Mouse (Mus musculus) testis, adult 2 months (tissue): ENCODE results near the gene 1700023F06Rik.

ENCODE experiments used
- CTCF ChIP-seq: fragments of 200-500 bp; IDR thresholded peaks from 2 replicates; pipeline ENCODE4 v1.5.1; 2012; ENCODE audit warnings: low read depth, mild to moderate bottlenecking, inconsistent platforms, low read length, moderate library complexity; ENCODE audit not compliant: control insufficient read depth, insufficient read depth, insufficient replicate concordance
- POLR2A ChIP-seq: fragments of 200-500 bp; IDR thresholded peaks from 2 replicates; pipeline ENCODE4 v1.6.1; 2012; ENCODE audit warnings: low read depth, mild to moderate bottlenecking, inconsistent platforms, low read length, moderate library complexity; ENCODE audit not compliant: control insufficient read depth

DNA sequence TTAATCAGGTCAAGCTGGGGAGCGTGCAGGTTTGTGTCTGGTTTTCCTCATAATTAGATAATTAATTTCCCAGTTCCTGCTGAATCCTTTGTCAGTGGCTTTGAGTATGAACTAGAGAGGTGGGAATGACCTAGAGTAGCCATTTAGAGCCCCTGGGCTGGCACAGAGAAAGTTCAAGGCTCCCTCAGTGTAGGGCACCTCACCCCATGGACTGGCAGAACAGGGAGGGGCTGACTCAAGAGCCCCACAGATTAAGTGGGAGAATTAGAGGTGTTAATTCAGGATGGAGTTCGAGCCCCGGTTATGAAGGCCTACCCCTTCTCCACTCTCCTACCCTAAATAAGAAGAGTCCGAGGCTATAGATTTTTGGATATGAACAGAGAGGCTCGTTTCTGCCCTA lies 38.7 kb downstream of the 1700023F06Rik start:
- TF ChIP-seq CTCF (no peak), POLR2A (no peak)
